Mouse (Mus musculus) erythroid progenitor cell, adult 5-6 weeks (primary cell): ENCODE data around the gene Npff. TPM values are rescaled to one million over a fixed set of nuclear protein-coding genes. Genes with fewer than 3 reads are reported as not detected.
A peak's percentile ranks its signal among the peaks of the same experiment; 100 is the strongest.

Experiments
- ATAC-seq: replicated peaks from 2 replicates; pipeline ENCODE4 v1.8.0; 2016; ENCODE audit warnings: moderate number of reproducible peaks, mild to moderate bottlenecking, moderate TSS enrichment, inconsistent platforms; ENCODE audit not compliant: poor library complexity, low FRiP score, severe bottlenecking
- total RNA-seq, 2 experiments: library from RNA; stranded (forward) in 1 of 2; stranded (reverse) in 1 of 2; fragments of 150-400 nt in 1 of 2; fragments of 186-747, 209-891 nt in 1 of 2; gene quantifications; 2 replicates each; pipeline versions ENCODE4 v1.2.3 to v1.2.4; 2015 to 2017; ENCODE audit warnings: low replicate concordance in 2 of 2

Npff gene
- total RNA-seq, 2 experiments from 2014 or later: 9.2 TPM; not detected in 1

GRCm38 (mm10) chr15:102506464-102506830 is 18.3 kb downstream of the Npff start:
- ATAC-seq: no peak

DNA sequence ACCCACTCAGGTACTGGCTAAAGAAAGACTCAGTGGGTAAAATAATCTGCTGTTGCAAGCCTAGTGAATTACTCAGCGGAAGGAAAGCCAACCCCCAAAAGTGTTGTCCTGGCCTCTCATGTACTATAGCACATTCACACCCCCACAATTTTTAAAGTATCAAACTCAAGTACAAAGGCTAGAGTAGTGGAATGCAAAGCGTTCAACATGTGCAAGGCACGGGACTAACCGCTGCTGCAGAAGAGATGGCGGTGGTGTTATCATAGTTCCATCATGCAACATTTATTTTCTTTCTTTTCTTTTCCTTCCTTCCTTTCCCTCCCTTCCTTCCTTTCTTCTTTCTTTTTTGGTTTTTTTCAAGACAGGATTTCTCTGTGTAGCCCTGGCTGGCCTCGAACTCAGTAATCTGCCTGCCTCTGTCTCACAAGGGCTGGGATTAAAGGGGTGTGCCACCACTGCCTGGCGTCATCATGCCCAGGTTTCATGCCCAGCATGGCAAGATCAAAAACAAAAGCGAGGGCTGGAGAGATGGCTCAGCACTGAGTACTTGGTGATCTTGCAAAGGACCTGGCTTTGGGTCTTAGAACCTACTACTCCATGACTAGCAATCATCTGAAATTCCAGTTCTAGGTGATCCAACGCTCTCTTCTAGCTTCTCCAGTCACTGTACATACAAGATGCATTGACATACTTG is 18.8 kb downstream of the Npff start:
- ATAC-seq: no peak

- no peak for ATAC-seq
Measured at GRCm38 (mm10) chr15:102505073-102505769, 19.5 kb downstream of the Npff start.

DNA sequence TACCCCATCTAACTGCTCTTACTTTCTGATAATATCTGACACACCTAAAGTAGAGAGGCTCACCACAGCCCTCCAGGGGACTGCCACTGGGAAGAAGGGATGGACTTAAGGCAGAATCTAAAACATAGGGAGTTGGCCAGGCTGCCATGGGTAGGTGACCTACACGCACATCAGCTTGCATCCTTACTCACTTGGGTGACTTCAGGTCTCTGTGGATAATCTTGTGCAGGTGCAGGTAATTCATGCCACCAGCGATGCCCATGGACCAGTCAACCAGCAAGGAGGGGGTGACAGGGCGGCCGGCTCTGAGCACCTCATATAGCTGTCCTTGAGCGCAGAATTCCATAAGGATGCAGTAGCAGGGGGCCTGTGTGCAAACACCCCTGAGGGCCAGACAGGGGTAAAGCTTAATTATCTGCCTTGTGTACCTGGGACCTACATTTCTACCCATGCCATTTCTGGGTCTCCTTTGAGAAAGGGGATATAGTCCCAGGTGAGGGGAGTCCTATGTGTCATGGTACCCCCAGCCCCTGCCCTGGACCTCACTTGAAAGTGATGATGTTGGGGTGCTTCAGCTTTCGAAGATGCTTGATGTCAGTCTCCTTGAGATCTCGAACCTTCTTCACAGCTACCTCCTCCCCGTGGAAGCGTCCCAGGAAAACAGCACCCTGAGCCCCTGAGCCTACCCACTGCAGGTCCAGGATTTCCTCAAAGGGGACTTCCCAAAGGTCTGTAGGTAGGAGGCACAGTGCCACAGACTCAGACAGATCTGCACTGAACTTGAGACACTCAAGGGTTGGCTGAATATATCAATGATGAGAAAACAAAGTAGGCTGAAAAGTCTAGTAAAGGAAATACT is 20.6 kb downstream of the Npff start:
- 0 out of 2 replicates have a peak, but pooled peaks have one; percentile 21 for ATAC-seq

- no peak for ATAC-seq
Measured at GRCm38 (mm10) chr15:102503447-102503846, 21.3 kb downstream of the Npff start, which contains the start of gene Gm10337. Gene Gm10337, plus strand, starts transcription at chr15:102503722.

- ATAC-seq: no peak
Measured at GRCm38 (mm10) chr15:102502254-102502840, 22.4 kb downstream of the Npff start.

GRCm38 (mm10) chr15:102501084-102501814 is 23.5 kb downstream of the Npff start:
- ATAC-seq: no peak

DNA sequence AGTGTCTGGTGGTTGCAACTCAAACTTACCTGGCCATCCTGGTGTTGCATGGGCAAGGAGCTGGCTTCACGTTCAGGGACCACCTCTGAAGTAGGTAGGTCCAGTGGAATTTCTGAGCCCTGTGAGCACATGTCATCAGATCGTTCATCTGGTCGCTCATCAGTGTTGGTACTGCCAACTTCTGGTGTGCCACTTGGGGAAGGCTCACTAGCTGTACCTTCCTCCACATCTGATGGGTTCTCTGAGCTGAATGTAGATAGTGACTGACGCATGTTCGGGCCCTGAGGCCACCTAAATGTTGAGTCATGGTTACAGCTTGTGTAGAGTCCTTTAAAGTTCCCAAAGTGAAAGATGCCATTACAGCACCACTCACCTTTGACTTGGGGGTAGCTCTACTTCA is 24.3 kb downstream of the Npff start:
- no peak for ATAC-seq

DNA sequence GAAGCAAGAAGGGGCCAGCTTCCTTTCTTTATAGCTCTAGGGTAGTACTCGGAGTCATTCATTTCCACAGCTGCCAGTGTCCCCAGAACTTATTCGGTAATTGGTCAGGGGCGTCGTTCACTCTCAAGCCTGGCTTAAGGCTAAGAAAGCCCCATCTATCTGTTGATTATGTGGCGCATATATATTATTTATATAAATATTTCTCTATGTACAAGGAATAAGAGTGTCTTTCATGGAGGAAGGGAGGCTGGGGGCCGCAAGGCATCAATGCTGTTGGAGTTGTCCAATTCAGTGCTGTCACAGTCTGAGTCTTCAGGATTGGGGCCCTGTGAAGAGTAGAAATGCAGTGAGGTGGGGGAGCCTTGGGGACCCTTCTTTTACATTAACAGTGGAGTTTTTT is 24.9 kb downstream of the Npff start:
- no peak for ATAC-seq

- no peak for ATAC-seq
Measured at GRCm38 (mm10) chr15:102499370-102499769, 25.4 kb downstream of the Npff start.

GRCm38 (mm10) chr15:102498322-102498721 is 26.4 kb downstream of the Npff start:
- no peak for ATAC-seq

DNA sequence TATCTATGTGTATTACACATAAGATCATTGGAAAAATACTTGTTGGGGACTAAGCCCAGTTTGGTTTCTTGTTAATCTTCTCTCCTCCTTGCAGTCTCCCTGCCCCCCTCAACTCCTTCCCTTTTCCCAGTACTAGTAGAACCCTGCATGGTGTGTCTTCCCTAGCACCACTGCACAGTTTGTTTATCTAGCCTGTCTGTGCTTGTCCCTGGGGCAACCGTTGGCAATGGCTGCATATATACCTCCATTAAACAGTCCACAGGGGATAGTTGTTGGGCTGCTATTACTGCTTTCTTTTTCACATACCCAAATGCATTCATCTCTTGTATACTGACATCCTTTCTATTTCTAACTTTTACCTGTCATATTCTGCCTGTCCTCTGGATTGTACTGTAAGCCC is 37.1 kb downstream of the Npff start:
- ATAC-seq: no peak

- ATAC-seq: no peak
Measured at GRCm38 (mm10) chr15:102485853-102486252, 38.9 kb downstream of the Npff start.

DNA sequence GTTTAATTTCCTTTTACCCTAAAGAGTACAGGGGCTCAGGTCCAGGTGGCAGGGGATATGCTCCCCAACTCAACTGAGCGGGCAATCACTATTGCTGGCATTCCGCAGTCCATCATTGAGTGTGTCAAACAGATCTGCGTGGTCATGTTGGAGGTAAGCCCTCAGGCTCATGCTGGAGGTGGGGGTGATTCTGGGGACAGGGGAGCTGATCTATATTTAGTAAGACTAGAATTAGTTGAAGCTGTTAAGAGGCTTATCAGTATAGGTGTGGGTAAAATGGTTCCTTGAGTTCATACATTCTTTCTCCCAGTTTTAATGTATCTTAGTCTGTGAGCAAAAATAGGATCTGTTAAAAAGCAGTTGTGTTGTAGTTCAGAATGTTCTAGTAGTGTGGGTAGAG is 41.6 kb downstream of the Npff start:
- no peak for ATAC-seq

- no peak for ATAC-seq
Measured at GRCm38 (mm10) chr15:102474520-102474919, 50.2 kb downstream of the Npff start.

Other genes starting within 250 kb of the Npff start
- 8.8 and 19.1 TPM in 2 replicates for gene Mfsd5, start 245.5 kb downstream of the Npff start, total RNA-seq (2015; ENCODE audit: low replicate concordance)
- gene Mfsd5, start 245.5 kb downstream of the Npff start, total RNA-seq (2017; ENCODE audit: low replicate concordance): 3.1 and 5.1 TPM in 2 replicates
- gene Espl1, start 228.7 kb downstream of the Npff start, total RNA-seq (2015; ENCODE audit: low replicate concordance): 145 and 158 TPM in 2 replicates
- gene Espl1, start 228.7 kb downstream of the Npff start, total RNA-seq (2017; ENCODE audit: low replicate concordance): 127 and 176 TPM in 2 replicates
- gene Pfdn5, start 198.8 kb downstream of the Npff start, total RNA-seq (2015; ENCODE audit: low replicate concordance): 121 and 130 TPM in 2 replicates
- gene Pfdn5, start 198.8 kb downstream of the Npff start, total RNA-seq (2017; ENCODE audit: low replicate concordance): 68.3 and 116 TPM in 2 replicates
- gene Myg1, start 193.2 kb downstream of the Npff start, total RNA-seq (2015; ENCODE audit: low replicate concordance): 27.8 and 39.0 TPM in 2 replicates
- 16.2 and 29.7 TPM in 2 replicates for gene Myg1, start 193.2 kb downstream of the Npff start, total RNA-seq (2017; ENCODE audit: low replicate concordance)
- gene Aaas, start 174.2 kb downstream of the Npff start, total RNA-seq (2015; ENCODE audit: low replicate concordance): 41.9 and 51.5 TPM in 2 replicates
- 18.2 and 49.8 TPM in 2 replicates for gene Aaas, start 174.2 kb downstream of the Npff start, total RNA-seq (2017; ENCODE audit: low replicate concordance)
- gene Sp7, start 157.8 kb downstream of the Npff start, total RNA-seq (2015; ENCODE audit: low replicate concordance): not detected in 2 replicates
- not detected in 2 replicates for gene Sp7, start 157.8 kb downstream of the Npff start, total RNA-seq (2017; ENCODE audit: low replicate concordance)
- 80.5 and 94.1 TPM in 2 replicates for gene Sp1, start 118.8 kb downstream of the Npff start, total RNA-seq (2015; ENCODE audit: low replicate concordance)
- gene Sp1, start 118.8 kb downstream of the Npff start, total RNA-seq (2017; ENCODE audit: low replicate concordance): 70.4 and 79.1 TPM in 2 replicates
- not detected in 2 replicates for gene Amhr2, start 79.6 kb downstream of the Npff start, total RNA-seq (2015; ENCODE audit: low replicate concordance)
- 3.6 TPM in 1 of 2 replicates, not detected in the other for gene Amhr2, start 79.6 kb downstream of the Npff start, total RNA-seq (2017; ENCODE audit: low replicate concordance)
- gene Prr13, start 65.9 kb downstream of the Npff start, total RNA-seq (2015; ENCODE audit: low replicate concordance): 45.4 and 56.6 TPM in 2 replicates
- gene Prr13, start 65.9 kb downstream of the Npff start, total RNA-seq (2017; ENCODE audit: low replicate concordance): 18.6 and 49.4 TPM in 2 replicates
- 405 and 484 TPM in 2 replicates for gene Pcbp2, start 54.4 kb downstream of the Npff start, total RNA-seq (2015; ENCODE audit: low replicate concordance)
- 185 and 238 TPM in 2 replicates for gene Pcbp2, start 54.4 kb downstream of the Npff start, total RNA-seq (2017; ENCODE audit: low replicate concordance)
- not detected in 2 replicates for gene Gm10337, start 21.2 kb downstream of the Npff start, total RNA-seq (2015; ENCODE audit: low replicate concordance)
- gene Gm10337, start 21.2 kb downstream of the Npff start, total RNA-seq (2017; ENCODE audit: low replicate concordance): not detected in 2 replicates
- gene Map3k12, start 7.9 kb downstream of the Npff start, total RNA-seq (2015; ENCODE audit: low replicate concordance): 0.72 TPM in 1 of 2 replicates, not detected in the other
- 2.6 TPM in 1 of 2 replicates, not detected in the other for gene Map3k12, start 7.9 kb downstream of the Npff start, total RNA-seq (2017; ENCODE audit: low replicate concordance)
- gene Tarbp2, start 6.8 kb downstream of the Npff start, total RNA-seq (2015; ENCODE audit: low replicate concordance): 11.5 and 19.7 TPM in 2 replicates
- 11.9 and 20.4 TPM in 2 replicates for gene Tarbp2, start 6.8 kb downstream of the Npff start, total RNA-seq (2017; ENCODE audit: low replicate concordance)
- not detected in 2 replicates for gene Gm28047, start 100.1 kb upstream of the Npff start, total RNA-seq (2015; ENCODE audit: low replicate concordance)
- gene Gm28047, start 100.1 kb upstream of the Npff start, total RNA-seq (2017; ENCODE audit: low replicate concordance): not detected in 2 replicates
- 55.5 and 93.1 TPM in 2 replicates for gene Atf7, start 100.5 kb upstream of the Npff start, total RNA-seq (2015; ENCODE audit: low replicate concordance)
- 16.9 and 19.4 TPM in 2 replicates for gene Atf7, start 100.5 kb upstream of the Npff start, total RNA-seq (2017; ENCODE audit: low replicate concordance)
- gene Atp5g2, start 147.4 kb upstream of the Npff start, total RNA-seq (2015; ENCODE audit: low replicate concordance): 10.5 and 17.7 TPM in 2 replicates
- gene Atp5g2, start 147.4 kb upstream of the Npff start, total RNA-seq (2017; ENCODE audit: low replicate concordance): 19.1 and 31.2 TPM in 2 replicates
- 17.6 and 21.6 TPM in 2 replicates for gene Calcoco1, start 197.2 kb upstream of the Npff start, total RNA-seq (2015; ENCODE audit: low replicate concordance)
- gene Calcoco1, start 197.2 kb upstream of the Npff start, total RNA-seq (2017; ENCODE audit: low replicate concordance): 34.1 and 40.8 TPM in 2 replicates